Mouse (Mus musculus) myocyte (in vitro differentiated cells): ENCODE results near the gene Clca2. TPM values are rescaled to one million over a fixed set of nuclear protein-coding genes. Genes with fewer than 3 reads are reported as not detected.

Experiments
- H3K27me3 ChIP-seq: one replicate; pipeline ENCODE4 v1.6.1; 2011; ENCODE audit not compliant: control insufficient read depth, insufficient read depth, insufficient read length
- H3K36me3 ChIP-seq: one replicate; pipeline ENCODE4 v1.6.1; 2011; ENCODE audit not compliant: control insufficient read depth, insufficient read depth
- H3K4me2 ChIP-seq: one replicate; pipeline ENCODE4 v1.6.1; 2011; ENCODE audit warnings: low read depth, control low read depth
- H3K4me3 ChIP-seq: one replicate; pipeline ENCODE4 v1.5.1; 2011; ENCODE audit warnings: mild to moderate bottlenecking, control low read depth, moderate library complexity
- H3K79me2 ChIP-seq: one replicate; pipeline ENCODE4 v1.6.1; 2011; ENCODE audit not compliant: control insufficient read depth, insufficient read depth
- H3ac ChIP-seq: one replicate; pipeline ENCODE4 v1.6.1; 2011; ENCODE audit not compliant: control insufficient read depth, insufficient read length
- CEBPB ChIP-seq: IDR thresholded peaks from 2 replicates; pipeline ENCODE4 v1.6.1; 2011; ENCODE audit warnings: mild to moderate bottlenecking, moderate library complexity; ENCODE audit not compliant: poor library complexity, insufficient read depth, severe bottlenecking
- E2F4 ChIP-seq: IDR thresholded peaks from one replicate; pipeline ENCODE4 v1.6.1; 2011; ENCODE audit warnings: mild to moderate bottlenecking, control low read depth, moderate library complexity; ENCODE audit not compliant: insufficient read depth
- MAX ChIP-seq: IDR thresholded peaks from one replicate; pipeline ENCODE4 v1.6.1; 2011; ENCODE audit warnings: low read depth, mild to moderate bottlenecking, control low read depth
- MYOD1 ChIP-seq, 3 experiments: IDR thresholded peaks; one replicate each; pipeline ENCODE4 v1.6.1; 2011; ENCODE audit warnings: control low read depth in 2 of 3, low read depth in 2 of 3, mild to moderate bottlenecking in 2 of 3, moderate library complexity in 1 of 3; ENCODE audit not compliant: insufficient read length in 2 of 3, control insufficient read depth in 1 of 3
- MYOG ChIP-seq, 3 experiments: IDR thresholded peaks; one replicate each; pipeline ENCODE4 v1.6.1; 2011; ENCODE audit warnings: control low read depth in 2 of 3, low read depth in 2 of 3, mild to moderate bottlenecking in 2 of 3; ENCODE audit not compliant: insufficient read length in 2 of 3, control insufficient read depth in 1 of 3, insufficient read depth in 1 of 3
- POLR2A ChIP-seq: IDR thresholded peaks from one replicate; pipeline ENCODE4 v1.6.1; 2011; ENCODE audit warnings: low read depth, mild to moderate bottlenecking, control low read depth, moderate library complexity; ENCODE audit not compliant: insufficient read length
- POLR2AphosphoS2 ChIP-seq: IDR thresholded peaks from one replicate; pipeline ENCODE4 v1.6.1; 2011; ENCODE audit warnings: low read depth, control low read depth; ENCODE audit not compliant: insufficient read length
- REST ChIP-seq: IDR thresholded peaks from one replicate; pipeline ENCODE4 v1.6.1; 2011; ENCODE audit warnings: mild to moderate bottlenecking, control low read depth, moderate library complexity; ENCODE audit not compliant: insufficient read depth, insufficient read length
- SRF ChIP-seq: IDR thresholded peaks from one replicate; pipeline ENCODE4 v1.6.1; 2011; ENCODE audit warnings: low read depth; ENCODE audit not compliant: control insufficient read depth, insufficient read length
- TCF12 ChIP-seq: IDR thresholded peaks from one replicate; pipeline ENCODE4 v1.6.1; 2011; ENCODE audit warnings: mild to moderate bottlenecking, control low read depth; ENCODE audit not compliant: poor library complexity, insufficient read depth, severe bottlenecking
- TCF3 ChIP-seq: IDR thresholded peaks from one replicate; pipeline ENCODE4 v1.6.1; 2011; ENCODE audit warnings: low read depth, control low read depth; ENCODE audit not compliant: insufficient read length
- USF1 ChIP-seq: IDR thresholded peaks from one replicate; pipeline ENCODE4 v1.6.1; 2011; ENCODE audit warnings: low read depth, mild to moderate bottlenecking, control low read depth, moderate library complexity
- polyA plus RNA-seq: library from polyadenylated mRNA; unstranded; fragments of >200 nt; fragmentation: generic; extraction: Trizol; gene quantifications from one replicate; pipeline ENCODE4 v1.2.1, GENCODE M21; 2012; ENCODE audit warnings: missing spikeins

The Clca2 gene
- 0.04 TPM for polyA plus RNA-seq

GRCm38 (mm10) chr3:145099291-145099690 lies at the start of gene Clca2:
TSS of gene Clca2 (minus strand) at chr3:145099443.
- no peak within 1 kb of the TSS for H3K4me2 ChIP-seq
- no peak within 1 kb of the TSS for H3K4me3 ChIP-seq
- no peaks in the 10 kb centered on the region for H3K36me3 ChIP-seq
- no peak within 1 kb of the TSS for H3ac ChIP-seq
- no peaks in the 10 kb centered on the region for H3K79me2 ChIP-seq
- no peaks in the 10 kb centered on the region for H3K27me3 ChIP-seq
- no peak for TF ChIP-seq POLR2A
- no peak for TF ChIP-seq MYOD1 (IDR thresholded peaks at IDR 0.05; ENCODE audit: control insufficient read depth in 1 of 3, insufficient read length in 2 of 3, low read depth in 2 of 3)
- TF ChIP-seq USF1: no peak
- TF ChIP-seq MAX: no peak
- no peak for TF ChIP-seq E2F4
- TF ChIP-seq POLR2AphosphoS2: no peak
- TF ChIP-seq TCF12: no peak
- TF ChIP-seq SRF: no peak
- no peak for TF ChIP-seq TCF3
- no peak for TF ChIP-seq REST
- no peak for TF ChIP-seq MYOG (IDR thresholded peaks at IDR 0.05; ENCODE audit: control insufficient read depth in 1 of 3, insufficient read depth in 1 of 3, insufficient read length in 2 of 3, low read depth in 2 of 3)
- TF ChIP-seq CEBPB: no peak

- Histone ChIP-seq H3K4me3 (no peak overlapping the region), H3K27me3 (no peaks in the 10 kb centered on the region), H3K79me2 (no peaks in the 10 kb centered on the region), H3K36me3 (peaks cover 5% of the 10 kb centered on the region), H3ac (no peak overlapping the region), H3K4me2 (no peak overlapping the region)
- TF ChIP-seq USF1: no peak
- TF ChIP-seq POLR2A: no peak
- TF ChIP-seq SRF: no peak
- TF ChIP-seq REST: no peak
- TF ChIP-seq MAX: no peak
- no peak for TF ChIP-seq TCF3
- TF ChIP-seq MYOD1 (IDR thresholded peaks at IDR 0.05; ENCODE audit: control insufficient read depth in 1 of 3, insufficient read length in 2 of 3, low read depth in 2 of 3): no peak
- no peak for TF ChIP-seq TCF12
- no peak for TF ChIP-seq MYOG (IDR thresholded peaks at IDR 0.05; ENCODE audit: control insufficient read depth in 1 of 3, insufficient read depth in 1 of 3, insufficient read length in 2 of 3, low read depth in 2 of 3)
- TF ChIP-seq POLR2AphosphoS2: no peak
- no peak for TF ChIP-seq E2F4
Measured at GRCm38 (mm10) chr3:145147952-145148351, 48.7 kb upstream of the Clca2 start.

GRCm38 (mm10) chr3:145147483-145147882 lies 48.2 kb upstream of the Clca2 start:
- Histone ChIP-seq H3K79me2 (no peaks in the 10 kb centered on the region), H3K4me2 (no peak overlapping the region), H3ac (no peak overlapping the region), H3K27me3 (no peaks in the 10 kb centered on the region), H3K36me3 (peaks cover 5% of the 10 kb centered on the region), H3K4me3 (no peak overlapping the region)
- TF ChIP-seq POLR2A: no peak
- no peak for TF ChIP-seq POLR2AphosphoS2
- TF ChIP-seq SRF: no peak
- no peak for TF ChIP-seq MAX
- no peak for TF ChIP-seq TCF12
- TF ChIP-seq CEBPB: no peak
- TF ChIP-seq MYOG (IDR thresholded peaks at IDR 0.05; ENCODE audit: control insufficient read depth in 1 of 3, insufficient read depth in 1 of 3, insufficient read length in 2 of 3, low read depth in 2 of 3): no peak
- no peak for TF ChIP-seq REST
- TF ChIP-seq USF1: no peak
- no peak for TF ChIP-seq TCF3
- TF ChIP-seq E2F4: no peak
- no peak for TF ChIP-seq MYOD1 (IDR thresholded peaks at IDR 0.05; ENCODE audit: control insufficient read depth in 1 of 3, insufficient read length in 2 of 3, low read depth in 2 of 3)

GRCm38 (mm10) chr3:145146871-145147270 lies 47.6 kb upstream of the Clca2 start:
- Histone ChIP-seq H3K79me2 (no peaks in the 10 kb centered on the region), H3K4me2 (no peak overlapping the region), H3K27me3 (no peaks in the 10 kb centered on the region), H3K36me3 (peaks cover 5% of the 10 kb centered on the region), H3K4me3 (no peak overlapping the region), H3ac (no peak overlapping the region)
- no peak for TF ChIP-seq TCF3

- TF ChIP-seq TCF12: no peak
- TF ChIP-seq POLR2AphosphoS2: no peak
- TF ChIP-seq USF1: no peak
- no peak for TF ChIP-seq CEBPB
- no peak for TF ChIP-seq TCF3
- no peak for TF ChIP-seq SRF
- TF ChIP-seq POLR2A: no peak
- no peak for TF ChIP-seq REST
- no peak for TF ChIP-seq MYOG (IDR thresholded peaks at IDR 0.05; ENCODE audit: control insufficient read depth in 1 of 3, insufficient read depth in 1 of 3, insufficient read length in 2 of 3, low read depth in 2 of 3)
- TF ChIP-seq MYOD1 (IDR thresholded peaks at IDR 0.05; ENCODE audit: control insufficient read depth in 1 of 3, insufficient read length in 2 of 3, low read depth in 2 of 3): no peak
- no peak for TF ChIP-seq E2F4
- no peak for TF ChIP-seq MAX
- no peak overlapping the region for H3ac ChIP-seq
- no peaks in the 10 kb centered on the region for H3K79me2 ChIP-seq
- H3K36me3 ChIP-seq: peaks cover 5% of the 10 kb centered on the region
- no peak overlapping the region for H3K4me2 ChIP-seq
- no peaks in the 10 kb centered on the region for H3K27me3 ChIP-seq
- no peak overlapping the region for H3K4me3 ChIP-seq
Measured at GRCm38 (mm10) chr3:145143856-145144255, 44.6 kb upstream of the Clca2 start.
